Mouse (Mus musculus) heart, postnatal 0 days (tissue): ENCODE results near the gene H3f3a.

Experiments
- CTCF ChIP-seq: IDR thresholded peaks from 2 replicates; pipeline ENCODE4 v1.5.1; 2016; ENCODE audit warnings: antibody characterized with exemption, control low read depth, low read depth
- EP300 ChIP-seq: IDR thresholded peaks from 2 replicates; pipeline ENCODE4 v1.6.1; 2016; ENCODE audit warnings: antibody characterized with exemption, low read depth

GRCm38 (mm10) chr1:180762679-180763078 is 51.1 kb downstream of the H3f3a start:
- TF ChIP-seq EP300 (no peak), CTCF (no peak)
